Mouse (Mus musculus): Measurements from ENCODE around the gene Pacsin2.

DNA sequence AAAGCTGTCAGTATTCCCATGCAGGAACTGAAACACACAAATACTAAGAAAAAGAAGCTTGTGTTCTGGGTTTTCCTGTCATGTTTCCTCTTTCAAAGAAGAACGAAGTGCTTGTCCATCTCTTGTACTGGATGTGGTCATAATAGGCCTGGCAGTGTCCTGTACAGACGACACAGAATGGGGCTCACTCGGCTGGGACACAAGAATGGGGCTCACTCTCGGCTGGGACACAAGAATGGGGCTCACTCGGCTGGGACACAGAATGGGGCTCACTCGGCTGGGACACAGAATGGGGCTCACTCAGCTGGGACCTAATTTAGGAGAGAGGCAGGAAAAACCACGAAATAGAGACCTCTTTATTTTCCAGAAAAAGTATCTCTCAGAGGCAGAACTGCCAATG, 34.0 kb downstream of the Pacsin2 start:
- TF ChIP-seq CTCF (IDR thresholded peaks at IDR 0.05; ENCODE audit: borderline replicate concordance, insufficient read depth, low read depth, low read length) (no peak), POLR2A (IDR thresholded peaks at IDR 0.05; ENCODE audit: borderline replicate concordance, insufficient read depth, low read length) (no peak)

Measured in cerebellum, adult 2 months (tissue).